Mouse (Mus musculus) brain, embryonic 14.5 days (tissue): Measurements from ENCODE around the gene Tmx2.

Source experiments
- CTCF ChIP-seq: fragments of 200-500 bp; IDR thresholded peaks from 2 replicates; pipeline ENCODE4 v1.5.1; 2012; ENCODE audit warnings: inconsistent platforms, mild to moderate bottlenecking, moderate library complexity, borderline replicate concordance; ENCODE audit not compliant: insufficient read depth, insufficient read length; ENCODE audit errors: extremely low read depth
- POLR2A ChIP-seq: fragments of 200-500 bp; IDR thresholded peaks from 2 replicates; pipeline ENCODE4 v1.6.1; 2012; ENCODE audit warnings: mild to moderate bottlenecking, inconsistent platforms, borderline replicate concordance; ENCODE audit not compliant: poor library complexity, insufficient read depth, insufficient read length, severe bottlenecking; ENCODE audit errors: extremely low read depth

DNA sequence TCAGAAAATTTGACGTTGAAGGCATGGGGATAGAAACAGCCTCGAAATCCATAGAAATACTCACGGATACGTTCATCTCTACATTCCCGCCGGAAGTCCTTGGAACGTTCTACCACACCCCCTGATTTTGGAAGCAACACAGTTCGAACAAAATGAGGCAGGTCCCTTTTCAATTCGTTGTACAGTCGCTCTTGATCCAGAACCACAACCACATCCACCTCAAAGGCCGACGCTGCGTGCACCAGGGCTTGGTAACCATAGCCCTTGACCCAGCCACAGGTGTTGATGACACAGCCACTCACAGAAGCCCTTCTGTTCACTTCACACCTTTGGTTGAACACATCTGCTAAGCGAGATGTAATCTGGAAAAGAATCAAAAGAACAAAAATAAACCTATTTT lies 44.9 kb upstream of the Tmx2 start:
- no peak for TF ChIP-seq POLR2A
- TF ChIP-seq CTCF, result no peak
